Mouse (Mus musculus): ENCODE results near the gene Fam187a. TPM values are rescaled to one million over a fixed set of nuclear protein-coding genes. Genes with fewer than 3 reads are reported as not detected.
A peak's percentile ranks its signal among the peaks of the same experiment; 100 is the strongest.

The Fam187a gene
- polyA plus RNA-seq, 1 experiment from 2014 or later = not detected

- Histone ChIP-seq H3K4me1 (replicated peaks; ENCODE audit: control insufficient read depth, insufficient read depth, low read length) (0 out of 2 replicates have a peak, but pooled peaks cover 4% of the 10 kb centered on the region), H3K27ac (ENCODE audit: low read depth, low read length) (peak within 1 kb of the TSS; percentile 95), H3K9me3 (ENCODE audit: control insufficient read depth, low read length) (no peaks in the 10 kb centered on the region), H3K4me2 (ENCODE audit: low read depth, low read length, severe bottlenecking) (peak within 1 kb of the TSS; percentile 55), H3K27me3 (ENCODE audit: control insufficient read depth, insufficient read depth, low read length) (no peaks in the 10 kb centered on the region), H3K9ac (ENCODE audit: low read length) (peak within 1 kb of the TSS; percentile 89), H3K36me3 (ENCODE audit: control insufficient read depth, insufficient read depth, low read length) (no peaks in the 10 kb centered on the region), H3K4me3 (ENCODE audit: low read depth, low read length) (peak within 1 kb of the TSS; percentile 80)
- ATAC-seq (replicated peaks; ENCODE audit: low FRiP score) = peak; percentile 92
- DNase-seq (ENCODE audit: low spot score) = peak; percentile 98
- WGBS = under 1% methylated on average over 62 of the region's 62 CpGs
Observed at GRCm38 (mm10) chr11:102924557-102925350, 39.8 kb downstream of the Fam187a start, which contains the start of gene Kif18b. Gene Kif18b, minus strand, starts transcription at chr11:102925124.

- DNase-seq (ENCODE audit: low spot score) (no peak), ATAC-seq (replicated peaks; ENCODE audit: low FRiP score) (peak; percentile 39)
- WGBS = under 1% methylated on average over 10 of the region's 10 CpGs
Observed at GRCm38 (mm10) chr11:102925351-102925717, 40.4 kb downstream of the Fam187a start.

DNA sequence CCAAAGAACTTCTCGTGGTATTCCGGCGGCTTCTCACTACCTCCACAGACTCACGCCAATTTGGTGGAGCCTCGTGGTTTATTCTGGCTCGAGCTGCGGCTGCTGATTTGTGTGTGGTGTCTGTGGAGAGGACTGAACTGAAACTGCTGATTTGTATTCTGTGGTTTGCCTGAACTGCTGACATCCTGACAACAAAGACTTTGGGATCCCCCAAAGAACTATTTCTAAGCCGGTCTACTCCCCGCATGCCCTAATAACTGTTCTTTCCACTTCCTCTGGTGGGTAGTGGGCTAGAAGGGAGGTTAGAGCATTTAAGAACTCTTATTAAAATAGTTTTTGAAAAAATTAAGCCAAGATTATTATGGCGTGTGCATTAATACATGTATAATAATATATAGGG lies 45.7 kb downstream of the Fam187a start:
- no peak for ATAC-seq (replicated peaks; ENCODE audit: low FRiP score)
- no peak overlapping the region for H3K9ac ChIP-seq (ENCODE audit: low read length)
- H3K27ac ChIP-seq (ENCODE audit: low read depth, low read length) = no peak overlapping the region
- WGBS = 92% methylated on average over 10 of the region's 10 CpGs
- H3K27me3 ChIP-seq (ENCODE audit: control insufficient read depth, insufficient read depth, low read length) = no peaks in the 10 kb centered on the region
- no peaks in the 10 kb centered on the region for H3K36me3 ChIP-seq (ENCODE audit: control insufficient read depth, insufficient read depth, low read length)
- peak; percentile 24 for DNase-seq (ENCODE audit: low spot score)
- H3K4me3 ChIP-seq (ENCODE audit: low read depth, low read length) = no peak overlapping the region
- H3K4me2 ChIP-seq (ENCODE audit: low read depth, low read length, severe bottlenecking) = no peak overlapping the region
- no peaks in the 10 kb centered on the region for H3K9me3 ChIP-seq (ENCODE audit: control insufficient read depth, low read length)
- no peaks in the 10 kb centered on the region for H3K4me1 ChIP-seq (replicated peaks; ENCODE audit: control insufficient read depth, insufficient read depth, low read length)

More at GRCm38 (mm10) chr11:102925351-102925717, 40.4 kb downstream of the Fam187a start:
- no peaks in the 10 kb centered on the region for H3K9me3 ChIP-seq (ENCODE audit: control insufficient read depth, low read length)
- H3K4me3 ChIP-seq (ENCODE audit: low read depth, low read length) = peak overlapping the region; percentile 80
- H3K27me3 ChIP-seq (ENCODE audit: control insufficient read depth, insufficient read depth, low read length) = no peaks in the 10 kb centered on the region
- no peaks in the 10 kb centered on the region for H3K36me3 ChIP-seq (ENCODE audit: control insufficient read depth, insufficient read depth, low read length)
- H3K27ac ChIP-seq (ENCODE audit: low read depth, low read length) = peak overlapping the region; percentile 95
- H3K4me1 ChIP-seq (replicated peaks; ENCODE audit: control insufficient read depth, insufficient read depth, low read length) = 0 out of 2 replicates have a peak, but pooled peaks cover 4% of the 10 kb centered on the region
- H3K4me2 ChIP-seq (ENCODE audit: low read depth, low read length, severe bottlenecking) = peak overlapping the region; percentile 55
- peak overlapping the region; percentile 89 for H3K9ac ChIP-seq (ENCODE audit: low read length)

GRCm38 (mm10) chr11:102936272-102936671 lies 51.3 kb downstream of the Fam187a start:
- Histone ChIP-seq H3K27me3 (ENCODE audit: control insufficient read depth, insufficient read depth, low read length) (no peaks in the 10 kb centered on the region; the same call in 1 of the 2 replicates), H3K9me3 (ENCODE audit: control insufficient read depth, low read length) (no peaks in the 10 kb centered on the region), H3K9ac (ENCODE audit: low read length) (no peak overlapping the region), H3K4me2 (ENCODE audit: low read depth, low read length, severe bottlenecking) (no peak overlapping the region), H3K27ac (ENCODE audit: low read depth, low read length) (no peak overlapping the region), H3K4me3 (ENCODE audit: low read depth, low read length) (no peak overlapping the region), H3K36me3 (ENCODE audit: control insufficient read depth, insufficient read depth, low read length) (no peaks in the 10 kb centered on the region), H3K4me1 (replicated peaks; ENCODE audit: control insufficient read depth, insufficient read depth, low read length) (peaks cover 4% of the 10 kb centered on the region; the same call in 1 of the 2 replicates)
- DNase-seq (ENCODE audit: low spot score) (no peak), ATAC-seq (replicated peaks; ENCODE audit: low FRiP score) (no peak)
- WGBS = 34% methylated on average over 4 of the region's 4 CpGs

Other genes starting within 250 kb of the Fam187a start
- gene Meioc, start 221.5 kb upstream of the Fam187a start, polyA plus RNA-seq (2014; fragmentation: Nextera tagmentation; extraction: Ambion mirVana) = 0.15 and 0.24 TPM in 2 replicates
- 52.0 and 62.1 TPM in 2 replicates for gene Ccdc43, start 187.4 kb upstream of the Fam187a start, polyA plus RNA-seq (2014; fragmentation: Nextera tagmentation; extraction: Ambion mirVana)
- 11.7 and 14.0 TPM in 2 replicates for gene Adam11, start 123.7 kb upstream of the Fam187a start, polyA plus RNA-seq (2014; fragmentation: Nextera tagmentation; extraction: Ambion mirVana)
- gene Gjc1, start 65.5 kb upstream of the Fam187a start, polyA plus RNA-seq (2014; fragmentation: Nextera tagmentation; extraction: Ambion mirVana) = 95.7 and 96.1 TPM in 2 replicates
- gene Higd1b, start 49.3 kb upstream of the Fam187a start, polyA plus RNA-seq (2014; fragmentation: Nextera tagmentation; extraction: Ambion mirVana) = not detected in 2 replicates
- gene Eftud2, start 4.2 kb upstream of the Fam187a start, polyA plus RNA-seq (2014; fragmentation: Nextera tagmentation; extraction: Ambion mirVana) = 317 and 330 TPM in 2 replicates
- gene Ccdc103, start 4.0 kb upstream of the Fam187a start, polyA plus RNA-seq (2014; fragmentation: Nextera tagmentation; extraction: Ambion mirVana) = 2.3 and 3.5 TPM in 2 replicates
- gene Gfap, start 15.7 kb downstream of the Fam187a start, polyA plus RNA-seq (2014; fragmentation: Nextera tagmentation; extraction: Ambion mirVana) = 0.09 TPM in 1 of 2 replicates, not detected in the other
- 13.0 and 13.3 TPM in 2 replicates for gene Kif18b, start 40.0 kb downstream of the Fam187a start, polyA plus RNA-seq (2014; fragmentation: Nextera tagmentation; extraction: Ambion mirVana)
- 3.9 and 4.5 TPM in 2 replicates for gene C1ql1, start 61.5 kb downstream of the Fam187a start, polyA plus RNA-seq (2014; fragmentation: Nextera tagmentation; extraction: Ambion mirVana)
- gene Nmt1, start 143.0 kb downstream of the Fam187a start, polyA plus RNA-seq (2014; fragmentation: Nextera tagmentation; extraction: Ambion mirVana) = 53.8 and 58.6 TPM in 2 replicates
- gene Dcakd, start 143.2 kb downstream of the Fam187a start, polyA plus RNA-seq (2014; fragmentation: Nextera tagmentation; extraction: Ambion mirVana) = 276 and 295 TPM in 2 replicates
- gene Plcd3, start 216.5 kb downstream of the Fam187a start, polyA plus RNA-seq (2014; fragmentation: Nextera tagmentation; extraction: Ambion mirVana) = 0.69 and 0.86 TPM in 2 replicates
- gene Acbd4, start 216.5 kb downstream of the Fam187a start, polyA plus RNA-seq (2014; fragmentation: Nextera tagmentation; extraction: Ambion mirVana) = 7.8 and 8.1 TPM in 2 replicates
- 3.9 and 4.6 TPM in 2 replicates for gene Hexim1, start 231.1 kb downstream of the Fam187a start, polyA plus RNA-seq (2014; fragmentation: Nextera tagmentation; extraction: Ambion mirVana)
- 8.7 and 9.2 TPM in 2 replicates for gene Hexim2, start 247.3 kb downstream of the Fam187a start, polyA plus RNA-seq (2014; fragmentation: Nextera tagmentation; extraction: Ambion mirVana)